17 mouse cellular contexts compared by ENCODE assay signal in genomic region chr4:142860441-142860840, GRCm38 (mm10).
"Had no signal": no experiment of that assay in that cellular context is flagged by ENCODE, and none has a peak within 500 bp of the region (broad histone marks: within the 10 kb centered on the region; RNA-seq: fewer than 3 reads in every experiment).

No protein-coding gene starts in this region.

- H3K9me3 ChIP-seq: midbrain, embryonic 12.5 days; midbrain, embryonic 15.5 days; neural tube, embryonic 13.5 days; stomach, embryonic 15.5 days had no signal

- H3K4me3 ChIP-seq: left cerebral cortex, adult 2 months; liver, embryonic 13.5 days; midbrain, embryonic 12.5 days; midbrain, embryonic 15.5 days; myocyte; neural tube, embryonic 13.5 days; stomach, embryonic 15.5 days had no signal

- H3K4me1 ChIP-seq: liver, embryonic 13.5 days; midbrain, embryonic 12.5 days; midbrain, embryonic 15.5 days; neural tube, embryonic 13.5 days; stomach, embryonic 15.5 days had no signal

- H3K27ac ChIP-seq: kidney, postnatal 0 days; left cerebral cortex, adult 2 months; liver, embryonic 13.5 days; midbrain, embryonic 12.5 days; midbrain, embryonic 15.5 days; neural tube, embryonic 13.5 days; stomach, embryonic 15.5 days had no signal

- H3K4me2 ChIP-seq: liver, embryonic 13.5 days; midbrain, embryonic 12.5 days; midbrain, embryonic 15.5 days; neural tube, embryonic 13.5 days; stomach, embryonic 15.5 days had no signal

- DNase-seq: kidney, postnatal 36 days; layer of hippocampus, postnatal 36 days; liver, embryonic 13.5 days; lung, adult 2 months; lung, postnatal 14 days; lung, postnatal 4 days; retina, postnatal 1 day; right cerebral cortex, postnatal 25 days; spleen, adult 18-20 months; thymus, postnatal 25 days had no signal

- ATAC-seq: midbrain, embryonic 15.5 days had no signal

- H3K36me3 ChIP-seq: liver, embryonic 13.5 days; midbrain, embryonic 12.5 days; midbrain, embryonic 15.5 days; neural tube, embryonic 13.5 days; stomach, embryonic 15.5 days had no signal

- H3K27me3 ChIP-seq: liver, embryonic 13.5 days; midbrain, embryonic 12.5 days; midbrain, embryonic 15.5 days; neural tube, embryonic 13.5 days; stomach, embryonic 15.5 days had no signal

- H3K9ac ChIP-seq: liver, embryonic 13.5 days; midbrain, embryonic 12.5 days; midbrain, embryonic 15.5 days; neural tube, embryonic 13.5 days; stomach, embryonic 15.5 days had no signal
